ENCODE assay signal across 8 mouse cellular contexts in genomic region chr1:62701065-62701921, GRCm38 (mm10). TPM values are rescaled to one million over a fixed set of nuclear protein-coding genes. Genes with fewer than 3 reads are reported as not detected.
A peak's percentile ranks its signal among the peaks of the same experiment; 100 is the strongest.
DNase-seq lines count a peak whose midpoint lies in the region; ATAC-seq and TF ChIP-seq lines count a peak whose summit lies in the region.

No protein-coding gene starts in this region.

- peak; percentile 61; the same call in 1 of the 2 replicates for TF ChIP-seq CTCF in cerebellum, adult 2 months (IDR thresholded peaks at IDR 0.05; ENCODE audit: borderline replicate concordance, insufficient read depth, low read depth, low read length)
- peak; percentile 43; the same call in 1 of the 2 replicates for TF ChIP-seq CTCF in olfactory bulb, adult 2 months (IDR thresholded peaks at IDR 0.05; ENCODE audit: insufficient read depth, low read depth, low read length)

- no peak for TF ChIP-seq POLR2A in cerebellum, adult 2 months (IDR thresholded peaks at IDR 0.05; ENCODE audit: borderline replicate concordance, insufficient read depth, low read length)
- no peak for TF ChIP-seq POLR2A in limb, embryonic 14.5 days (IDR thresholded peaks at IDR 0.05; ENCODE audit: borderline replicate concordance, extremely low read depth, insufficient read depth, insufficient read length)
- no peak for TF ChIP-seq POLR2A in olfactory bulb, adult 2 months (IDR thresholded peaks at IDR 0.05; ENCODE audit: insufficient read depth, low read depth, low read length)

- DNase-seq in urinary bladder, postnatal 14 days (ENCODE audit: low spot score), result peak; percentile 83
- DNase-seq in urinary bladder, postnatal 10 days (ENCODE audit: low spot score), result no peak
- peak; percentile 68 to 76 for DNase-seq in cerebellum, adult 2 months
- peak; percentile 59 to 60 for DNase-seq in gastrocnemius, adult 8-10 months (ENCODE audit: low spot score in 2 of 2)
- peak; percentile 78 for DNase-seq in kidney, adult 18-20 months
- peak; percentile 85 for DNase-seq in limb, embryonic 14.5 days (ENCODE audit: low spot score)
- DNase-seq in urinary bladder, postnatal 36 days (ENCODE audit: low spot score in 2 of 2), result peak; percentile 65 to 77

- no peak overlapping the region for H3K27ac ChIP-seq in cerebellum, adult 2 months (ENCODE audit: insufficient read depth, low read length)
- H3K27ac ChIP-seq in limb, embryonic 14.5 days (replicated peaks; ENCODE audit: low read depth, low read length), result no peak overlapping the region
- H3K27ac ChIP-seq in olfactory bulb, adult 2 months (ENCODE audit: insufficient read depth, low read depth, low read length), result no peak overlapping the region

- no peak for ATAC-seq in limb, embryonic 14.5 days (ENCODE audit: low FRiP score, low read depth)

- H3K27me3 ChIP-seq in cerebellum, adult 2 months (ENCODE audit: control insufficient read depth, insufficient read depth, low read length), result no peaks in the 10 kb centered on the region
- H3K27me3 ChIP-seq in limb, embryonic 14.5 days (ENCODE audit: control insufficient read depth, insufficient read depth, low read length), result peaks cover 8% of the 10 kb centered on the region; the same call in 1 of the 2 replicates

- no peaks in the 10 kb centered on the region for H3K9me3 ChIP-seq in limb, embryonic 14.5 days (ENCODE audit: control insufficient read depth, low read length)

- 47% methylated on average over 10 of the region's 10 CpGs for WGBS in cerebellum, adult 2 months
- 32% methylated on average over 10 of the region's 10 CpGs for WGBS in limb, embryonic 14.5 days
- WGBS in olfactory bulb, adult 2 months, result 43% methylated on average over 10 of the region's 10 CpGs

- H3K36me3 ChIP-seq in limb, embryonic 14.5 days (ENCODE audit: control insufficient read depth, insufficient read depth, low read length), result no peaks in the 10 kb centered on the region

- no peak overlapping the region for H3K4me3 ChIP-seq in cerebellum, adult 2 months (replicated peaks; ENCODE audit: insufficient read depth, low read depth, low read length)
- H3K4me3 ChIP-seq in limb, embryonic 14.5 days (replicated peaks; ENCODE audit: low read length), result no peak overlapping the region
- no peak overlapping the region for H3K4me3 ChIP-seq in olfactory bulb, adult 2 months (ENCODE audit: insufficient read depth, low read depth, low read length)

- H3K4me2 ChIP-seq in limb, embryonic 14.5 days (replicated peaks; ENCODE audit: low read depth, low read length, severe bottlenecking), result no peak overlapping the region

- H3K9ac ChIP-seq in limb, embryonic 14.5 days (ENCODE audit: low read depth, low read length, severe bottlenecking), result no peak overlapping the region

- H3K4me1 ChIP-seq in cerebellum, adult 2 months (ENCODE audit: control insufficient read depth, insufficient read depth, low read length), result 0 out of 2 replicates have a peak, but pooled peaks cover 2% of the 10 kb centered on the region
- H3K4me1 ChIP-seq in limb, embryonic 14.5 days (ENCODE audit: control insufficient read depth, insufficient read depth, low read length), result peaks cover 32% of the 10 kb centered on the region
- peaks cover 14% of the 10 kb centered on the region for H3K4me1 ChIP-seq in olfactory bulb, adult 2 months (ENCODE audit: control insufficient read depth, insufficient read depth, low read length)

RNA-seq across cellular contexts. Expression of gene Nrp2, which starts 1.8 kb away (rescaled TPM):
- 8.5 and 9.1 TPM in 2 replicates for polyA plus RNA-seq in cerebellum, adult 2 months (2012; rRNA removed)
- 1 to 10 TPM; 3.3 to 4.3 (median 4.1) TPM for total RNA-seq in gastrocnemius, adult 8-10 months (2022)
- polyA plus RNA-seq in limb, embryonic 14.5 days (2012; rRNA removed), result 60.3 and 64.5 TPM in 2 replicates
- 30.4 and 34.2 TPM in 2 replicates for polyA plus RNA-seq in limb, embryonic 14.5 days (2014; fragmentation: Nextera tagmentation; extraction: Ambion mirVana)
- not detected in 2 replicates for polyA plus RNA-seq in olfactory bulb, adult 2 months (2012; ENCODE audit: insufficient read depth, insufficient read length, low replicate concordance, missing spikeins)
